Mouse (Mus musculus) forebrain, embryonic 10.5 days (tissue): ENCODE data around the gene Angptl8. TPM values are rescaled to one million over a fixed set of nuclear protein-coding genes. Genes with fewer than 3 reads are reported as not detected.

Experiments
- microRNA-seq: library from miRNA; unstranded; fragments of <30 nt; microRNA quantifications from one replicate; pipeline ENCODE4, GENCODE M21; 2017
- polyA plus RNA-seq: library from polyadenylated mRNA; unstranded; fragments of >200 nt; fragmentation: Nextera tagmentation; extraction: Ambion mirVana; gene quantifications from 2 replicates; pipeline ENCODE4 v1.2.1, GENCODE M21; 2016

The Angptl8 gene
- polyA plus RNA-seq, 1 experiment from 2014 or later: 0.94 TPM

Small RNA genes within 50 kb of the gene (microRNA-seq; reads per million reads assigned to microRNA genes)
- 5.1 reads per million, percentile 12 among the genes with 10 or more reads in this experiment for gene Mir7083

Other genes starting within 250 kb of the Angptl8 start
- gene Timm29, start 242.8 kb upstream of the Angptl8 start, polyA plus RNA-seq: 31.4 and 32.3 TPM in 2 replicates
- 19.0 and 20.4 TPM in 2 replicates for gene Yipf2, start 242.7 kb upstream of the Angptl8 start, polyA plus RNA-seq
- gene Smarca4, start 219.3 kb upstream of the Angptl8 start, polyA plus RNA-seq: 147 and 149 TPM in 2 replicates
- 58.5 and 60.0 TPM in 2 replicates for gene Ldlr, start 112.0 kb upstream of the Angptl8 start, polyA plus RNA-seq
- gene Spc24, start 75.2 kb upstream of the Angptl8 start, polyA plus RNA-seq: 196 and 197 TPM in 2 replicates
- gene Kank2, start 36.8 kb upstream of the Angptl8 start, polyA plus RNA-seq: 8.6 and 8.9 TPM in 2 replicates
- gene Dock6, start 17.1 kb downstream of the Angptl8 start, polyA plus RNA-seq: 24.2 and 24.7 TPM in 2 replicates
- gene Rab3d, start 82.7 kb downstream of the Angptl8 start, polyA plus RNA-seq: 5.1 and 5.3 TPM in 2 replicates
- 3.5 and 3.6 TPM in 2 replicates for gene Ccdc159, start 92.0 kb downstream of the Angptl8 start, polyA plus RNA-seq
- 32.0 and 33.7 TPM in 2 replicates for gene Tmem205, start 92.0 kb downstream of the Angptl8 start, polyA plus RNA-seq
- 9.0 and 11.5 TPM in 2 replicates for gene Plppr2, start 101.5 kb downstream of the Angptl8 start, polyA plus RNA-seq
- gene Swsap1, start 120.2 kb downstream of the Angptl8 start, polyA plus RNA-seq: 7.2 and 9.6 TPM in 2 replicates
- gene Epor, start 128.0 kb downstream of the Angptl8 start, polyA plus RNA-seq: 10.2 and 10.8 TPM in 2 replicates
- gene Rgl3, start 153.9 kb downstream of the Angptl8 start, polyA plus RNA-seq: 4.7 and 5.2 TPM in 2 replicates
- 4.6 and 5.0 TPM in 2 replicates for gene Ccdc151, start 167.1 kb downstream of the Angptl8 start, polyA plus RNA-seq
- 109 and 110 TPM in 2 replicates for gene Prkcsh, start 167.3 kb downstream of the Angptl8 start, polyA plus RNA-seq
- 11.2 and 14.8 TPM in 2 replicates for gene Elavl3, start 216.5 kb downstream of the Angptl8 start, polyA plus RNA-seq
- gene Gm49318, start 235.7 kb downstream of the Angptl8 start, polyA plus RNA-seq: not detected in 2 replicates
- 10.0 and 11.3 TPM in 2 replicates for gene Zfp653, start 235.9 kb downstream of the Angptl8 start, polyA plus RNA-seq
- 42.0 and 43.2 TPM in 2 replicates for gene Ecsit, start 249.9 kb downstream of the Angptl8 start, polyA plus RNA-seq